Mouse (Mus musculus) CH12.LX (cell line): ENCODE measurements around the gene Nmur1.

Experiments used
- CTCF ChIP-seq, 2 experiments: IDR thresholded peaks in 1 of 2; conservative IDR thresholded peaks in 1 of 2; 2 replicates each; pipeline ENCODE4 v1.5.1; 2011 to 2012; ENCODE audit warnings: low read depth in 2 of 2, low read length in 2 of 2, improper control_type of control experiment in 1 of 2, inconsistent platforms in 1 of 2, mild to moderate bottlenecking in 1 of 2, moderate library complexity in 1 of 2
- JUND ChIP-seq: conservative IDR thresholded peaks from 2 replicates; pipeline ENCODE4 v1.6.1; 2011; ENCODE audit warnings: low read depth, low read length, improper control_type of control experiment
- MAFK ChIP-seq: IDR thresholded peaks from 2 replicates; pipeline ENCODE4 v1.6.1; 2011; ENCODE audit warnings: low read length, improper control_type of control experiment; ENCODE audit not compliant: insufficient replicate concordance
- MAX ChIP-seq: IDR thresholded peaks from 2 replicates; pipeline ENCODE4 v1.6.1; 2011; ENCODE audit warnings: low read length, improper control_type of control experiment
- NELFE ChIP-seq: IDR thresholded peaks from 2 replicates; pipeline ENCODE4 v1.6.1; 2011; ENCODE audit warnings: low read depth, low read length, improper control_type of control experiment
- POLR2A ChIP-seq: IDR thresholded peaks from 2 replicates; pipeline ENCODE4 v1.6.1; 2011; ENCODE audit warnings: low read depth, mild to moderate bottlenecking, improper control_type of control experiment, low read length
- USF2 ChIP-seq: conservative IDR thresholded peaks from 2 replicates; pipeline ENCODE4 v1.6.1; 2011; ENCODE audit warnings: low read depth, low read length, improper control_type of control experiment

DNA sequence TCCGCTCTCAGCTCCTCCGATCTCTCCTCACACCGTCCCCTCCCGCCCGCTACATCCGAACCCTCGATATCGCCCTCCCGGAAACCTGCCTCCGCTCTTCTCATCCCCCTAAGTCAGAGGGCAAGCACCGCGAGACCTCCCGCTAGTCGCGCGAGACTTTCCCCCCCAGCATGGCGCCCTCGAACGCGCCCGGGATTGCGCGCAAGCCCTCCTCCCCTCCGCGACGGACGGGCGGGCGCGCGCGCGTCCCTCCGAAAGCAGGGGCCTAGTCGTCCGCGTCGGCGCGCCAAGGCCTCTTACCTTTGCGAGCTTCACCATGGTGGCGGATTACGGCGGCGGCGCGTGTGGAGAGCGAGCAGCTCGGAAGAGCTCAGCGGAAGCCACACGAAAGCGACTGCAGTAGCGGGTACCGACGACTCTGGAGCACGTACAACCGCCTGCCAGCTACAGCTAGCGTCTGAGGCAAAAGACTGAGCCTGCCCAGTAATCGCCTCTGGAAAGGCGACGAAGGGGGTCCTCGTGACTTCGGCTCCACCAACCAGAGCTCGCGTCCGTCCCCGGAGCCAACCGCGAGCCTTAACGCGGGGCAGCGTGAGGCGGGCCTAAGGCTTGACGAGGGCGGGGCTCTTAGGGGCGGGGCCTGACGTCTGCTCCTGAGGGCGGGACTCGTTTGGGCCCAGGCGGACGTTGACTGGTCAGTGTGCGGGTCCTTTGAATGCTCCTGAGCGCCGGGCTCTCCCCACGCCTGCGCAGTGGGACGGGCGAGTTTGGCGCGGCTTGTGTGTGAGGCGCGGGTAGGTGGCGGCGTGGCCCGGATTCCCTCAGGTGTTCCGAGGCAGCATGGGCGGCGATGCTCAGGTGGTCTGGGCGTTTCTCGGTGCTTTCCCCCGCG is 66.9 kb downstream of the Nmur1 start, which contains the start of gene Ncl:
- TF ChIP-seq POLR2A, result peak; percentile 99
- peak; percentile 99 for TF ChIP-seq NELFE
- TF ChIP-seq CTCF (conservative IDR thresholded peaks at IDR 0.05 in 1 of 2, IDR thresholded peaks at IDR 0.05 in 1 of 2; ENCODE audit: low read depth in 2 of 2, low read length in 2 of 2), result no peak
- peak; percentile 84 for TF ChIP-seq USF2
- no peak for TF ChIP-seq JUND
- TF ChIP-seq MAFK, result no peak
- peak; percentile 87 for TF ChIP-seq MAX
